9 mouse cellular contexts compared by ENCODE assay signal in the genomic region with DNA sequence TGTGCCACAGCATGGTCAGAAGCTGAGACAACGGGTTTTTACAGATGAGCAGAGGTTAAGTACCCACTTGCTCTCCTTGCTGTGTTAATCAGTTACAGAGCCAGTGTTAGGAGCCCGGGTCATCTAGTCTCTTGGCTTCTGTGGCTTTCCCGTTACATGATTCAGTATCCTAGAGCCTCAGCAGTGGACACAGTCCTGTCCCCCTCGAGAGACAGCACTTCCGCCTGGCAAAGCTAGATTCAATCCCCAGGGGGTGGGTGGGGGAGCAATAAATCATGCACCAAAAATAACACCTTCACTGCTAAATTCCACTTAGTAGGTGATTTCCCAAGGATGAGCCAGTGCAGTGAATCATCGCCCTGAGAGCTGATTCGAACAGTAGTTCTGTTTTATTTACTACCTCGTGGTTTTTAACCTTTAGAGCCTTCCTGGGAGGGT. TPM values are rescaled to one million over a fixed set of nuclear protein-coding genes. Genes with fewer than 3 reads are reported as not detected.
DNase-seq lines count a peak whose midpoint lies in the region; ATAC-seq and TF ChIP-seq lines count a peak whose summit lies in the region.
"Had no signal": no experiment of that assay in that cellular context is flagged by ENCODE, and none has a peak within 500 bp of the region (broad histone marks: within the 10 kb centered on the region; RNA-seq: fewer than 3 reads in every experiment).

No protein-coding gene starts in this region.

- intact Hi-C loops in heart, adult 2 months (cut with DNase I): no loop called here

- no peaks in the 10 kb centered on the region for H3K27me3 ChIP-seq in heart, adult 2 months (ENCODE audit: control insufficient read depth, insufficient read depth, low read length)
- no peaks in the 10 kb centered on the region for H3K27me3 ChIP-seq in small intestine, adult 2 months (ENCODE audit: control insufficient read depth, insufficient read depth, low read length)
- no peaks in the 10 kb centered on the region for H3K27me3 ChIP-seq in embryonic facial prominence, embryonic 10.5 days (replicated peaks; ENCODE audit: low read depth, poor library complexity, severe bottlenecking)
- H3K27me3 ChIP-seq in forebrain, embryonic 12.5 days: no peaks in the 10 kb centered on the region
- H3K27me3 ChIP-seq: heart, embryonic 13.5 days had no signal

- H3K79me2 ChIP-seq in heart, adult 2 months (replicated peaks; ENCODE audit: control insufficient read depth, insufficient read depth, low read length): no peaks in the 10 kb centered on the region

- TF ChIP-seq POLR2A in heart, adult 2 months (IDR thresholded peaks at IDR 0.05; ENCODE audit: insufficient read depth, low read depth, low read length): no peak
- no peak for TF ChIP-seq POLR2A in small intestine, adult 2 months (IDR thresholded peaks at IDR 0.05; ENCODE audit: low read depth, low read length)

- H3K4me2 ChIP-seq in forebrain, embryonic 12.5 days: no peak overlapping the region
- H3K4me2 ChIP-seq: heart, embryonic 13.5 days had no signal

- peak overlapping the region; percentile 6 for H3K9ac ChIP-seq in heart, adult 2 months (ENCODE audit: low read depth, low read length)
- H3K9ac ChIP-seq in forebrain, embryonic 12.5 days: no peak overlapping the region
- H3K9ac ChIP-seq: heart, embryonic 13.5 days had no signal

- TF ChIP-seq EP300 in heart, adult 2 months (IDR thresholded peaks at IDR 0.05; ENCODE audit: insufficient read depth, low read depth, low read length): no peak

- no peak overlapping the region for H3K4me3 ChIP-seq in heart, adult 2 months
- no peak overlapping the region for H3K4me3 ChIP-seq in small intestine, adult 2 months (ENCODE audit: low read depth, low read length)
- H3K4me3 ChIP-seq in embryonic facial prominence, embryonic 10.5 days: no peak overlapping the region
- H3K4me3 ChIP-seq in forebrain, embryonic 12.5 days (replicated peaks): no peak overlapping the region
- H3K4me3 ChIP-seq: heart, embryonic 13.5 days had no signal

- peaks cover 21% of the 10 kb centered on the region for H3K4me1 ChIP-seq in heart, adult 2 months (ENCODE audit: control insufficient read depth, insufficient read depth, low read length)
- peaks cover 14% of the 10 kb centered on the region for H3K4me1 ChIP-seq in small intestine, adult 2 months (ENCODE audit: control insufficient read depth, insufficient read depth, insufficient read length, low read length)
- peaks cover 17% of the 10 kb centered on the region; the same call in 1 of the 2 replicates for H3K4me1 ChIP-seq in embryonic facial prominence, embryonic 10.5 days
- H3K4me1 ChIP-seq in forebrain, embryonic 12.5 days: peaks cover 3% of the 10 kb centered on the region; the same call in 1 of the 2 replicates

- WGBS in heart, adult 2 months: 25% methylated on average over 8 of the region's 8 CpGs
- WGBS in small intestine, adult 2 months: 23% methylated on average over 8 of the region's 8 CpGs
- WGBS in embryonic facial prominence, embryonic 10.5 days: 45% methylated on average over 8 of the region's 8 CpGs
- 67% methylated on average over 8 of the region's 8 CpGs for WGBS in forebrain, embryonic 12.5 days

- H3K9me3 ChIP-seq in embryonic facial prominence, embryonic 10.5 days: no peaks in the 10 kb centered on the region
- H3K9me3 ChIP-seq in forebrain, embryonic 12.5 days: no peaks in the 10 kb centered on the region
- H3K9me3 ChIP-seq: heart, embryonic 13.5 days had no signal

- peak overlapping the region; percentile 68 for H3K27ac ChIP-seq in heart, adult 2 months
- peak overlapping the region; percentile 39; the same call in 1 of the 2 replicates for H3K27ac ChIP-seq in small intestine, adult 2 months (ENCODE audit: insufficient read depth, low read depth, low read length)
- no peak overlapping the region for H3K27ac ChIP-seq in embryonic facial prominence, embryonic 10.5 days (replicated peaks)
- no peak overlapping the region for H3K27ac ChIP-seq in forebrain, embryonic 12.5 days

- no peak for ATAC-seq in forebrain, embryonic 12.5 days (ENCODE audit: low FRiP score)

- TF ChIP-seq CTCF in heart, adult 2 months (IDR thresholded peaks at IDR 0.05): no peak
- TF ChIP-seq CTCF in small intestine, adult 2 months (IDR thresholded peaks at IDR 0.05; ENCODE audit: extremely low read depth, insufficient read length, insufficient replicate concordance, low read depth, low read length): no peak

- peaks cover 4% of the 10 kb centered on the region; the same call in 1 of the 2 replicates for H3K36me3 ChIP-seq in heart, adult 2 months (ENCODE audit: control insufficient read depth, insufficient read depth, low read length)
- H3K36me3 ChIP-seq in small intestine, adult 2 months (ENCODE audit: control insufficient read depth, insufficient read depth, low read length): no peaks in the 10 kb centered on the region
- no peaks in the 10 kb centered on the region for H3K36me3 ChIP-seq in embryonic facial prominence, embryonic 10.5 days (replicated peaks)
- H3K36me3 ChIP-seq in forebrain, embryonic 12.5 days (replicated peaks): no peaks in the 10 kb centered on the region
- H3K36me3 ChIP-seq: heart, embryonic 13.5 days had no signal

- peak; percentile 57 for DNase-seq in lung, postnatal 36 days
- DNase-seq in lung, postnatal 4 days: no peak
- DNase-seq in heart, adult 2 months: peak; percentile 55 to 61
- peak; percentile 52 for DNase-seq in kidney, postnatal 10 days
- DNase-seq in embryonic facial prominence, embryonic 10.5 days (ENCODE audit: low spot score): no peak
- DNase-seq in left cerebral cortex, adult 18-20 months (ENCODE audit: low spot score in 2 of 2): no peak

RNA-seq across cellular contexts. Expression of a gene that starts 42.0 kb away (rescaled TPM):
- 10 to 100 TPM; 11.3 to 12.1 TPM for total RNA-seq in heart, adult 2 months (2021)
- 4.1 and 7.2 TPM in 2 replicates for polyA plus RNA-seq in heart, adult 2 months (2012; rRNA removed)
- polyA plus RNA-seq in small intestine, adult 2 months (2012; rRNA removed): 0.72 and 1.7 TPM in 2 replicates
- 34.6 and 38.0 TPM in 2 replicates for polyA plus RNA-seq in embryonic facial prominence, embryonic 10.5 days (2016; fragmentation: Nextera tagmentation; extraction: Ambion mirVana)
- total RNA-seq in left cerebral cortex, adult 18-20 months (2021): 10 to 100 TPM; 45.8 to 46.6 TPM
- 44.1 and 44.6 TPM in 2 replicates for polyA plus RNA-seq in forebrain, embryonic 12.5 days (2016; fragmentation: Nextera tagmentation; extraction: Ambion mirVana)

Comparison
In these comparisons a context has a peak if more than half of its experiments do, and no peak if none do; other contexts are left out.
1. DNase-seq: peak in lung, postnatal 36 days (single experiment), heart, adult 2 months (2 of 2) and kidney, postnatal 10 days (single experiment); none in lung, postnatal 4 days (0 of 2), embryonic facial prominence, embryonic 10.5 days (single experiment) and left cerebral cortex, adult 18-20 months (0 of 2).
2. H3K27ac ChIP-seq: peak in heart, adult 2 months (single experiment) and small intestine, adult 2 months (single experiment); none in embryonic facial prominence, embryonic 10.5 days (single experiment) and forebrain, embryonic 12.5 days (single experiment).